In genomic region chr3:4835645-4836044, GRCm38 (mm10) we compare ENCODE assay signal across 23 mouse cellular contexts.
DNase-seq lines count a peak whose midpoint lies in the region; ATAC-seq and TF ChIP-seq lines count a peak whose summit lies in the region.
"Had no signal": no experiment of that assay in that cellular context is flagged by ENCODE, and none has a peak within 500 bp of the region (broad histone marks: within the 10 kb centered on the region; RNA-seq: fewer than 3 reads in every experiment).

No protein-coding gene starts in this region.

- intact Hi-C loops in left cerebral cortex, postnatal 10 days (cut with DNase I): no loop called here

- no peaks in the 10 kb centered on the region for H3K9me3 ChIP-seq in kidney, embryonic 16.5 days (ENCODE audit: low read length)
- H3K9me3 ChIP-seq: embryonic facial prominence, embryonic 12.5 days; embryonic facial prominence, embryonic 15.5 days; heart, embryonic 10.5 days; heart, embryonic 13.5 days had no signal

- H3K27me3 ChIP-seq in kidney, adult 2 months (replicated peaks; ENCODE audit: control insufficient read depth, insufficient read depth, low read length): no peaks in the 10 kb centered on the region
- H3K27me3 ChIP-seq in kidney, embryonic 16.5 days (ENCODE audit: insufficient read depth, low read length): no peaks in the 10 kb centered on the region
- H3K27me3 ChIP-seq: embryonic facial prominence, embryonic 12.5 days; embryonic facial prominence, embryonic 15.5 days; heart, embryonic 13.5 days had no signal

- peaks cover 3% of the 10 kb centered on the region for H3K4me1 ChIP-seq in kidney, adult 2 months (ENCODE audit: control insufficient read depth, insufficient read depth, low read length)
- no peaks in the 10 kb centered on the region for H3K4me1 ChIP-seq in kidney, embryonic 16.5 days (ENCODE audit: insufficient read depth, low read length)
- H3K4me1 ChIP-seq: embryonic facial prominence, embryonic 12.5 days; embryonic facial prominence, embryonic 15.5 days; heart, embryonic 10.5 days; heart, embryonic 13.5 days had no signal

- no peak overlapping the region for H3K9ac ChIP-seq in kidney, embryonic 16.5 days (replicated peaks; ENCODE audit: low read length)
- H3K9ac ChIP-seq: embryonic facial prominence, embryonic 12.5 days; embryonic facial prominence, embryonic 15.5 days; forebrain, postnatal 0 days; heart, embryonic 13.5 days; hindbrain, embryonic 14.5 days had no signal

- 53% methylated on average over 1 of the region's 1 CpGs for WGBS in kidney, adult 2 months
- WGBS in kidney, embryonic 16.5 days: 86% methylated on average over 1 of the region's 1 CpGs

- DNase-seq in kidney, adult 2 months: peak; percentile 39
- DNase-seq in kidney, adult 8-10 months: peak; percentile 17 to 24
- DNase-seq in kidney, postnatal 36 days: peak; percentile 12 to 38
- no peak for DNase-seq in layer of hippocampus, adult 18-20 months (ENCODE audit: low spot score in 2 of 2)
- DNase-seq in left cerebral cortex, postnatal 10 days (ENCODE audit: extremely low spot score in 1 of 2, low spot score in 2 of 2): no peak
- DNase-seq: adrenal gland, adult 2 months; adrenal gland, postnatal 14 days; cerebellum, adult 11 months; cerebellum, adult 2 months; cerebellum, adult 9-11 months; cerebellum, postnatal 25 days; forebrain, postnatal 0 days; gastrocnemius, postnatal 25 days; heart, adult 18-20 months; heart, postnatal 14 days; heart, postnatal 4 days had no signal

- TF ChIP-seq POLR2A in kidney, adult 2 months (IDR thresholded peaks at IDR 0.05; ENCODE audit: low read depth, low read length): no peak

- no peaks in the 10 kb centered on the region for H3K36me3 ChIP-seq in kidney, adult 2 months (ENCODE audit: control insufficient read depth, insufficient read depth, low read length)
- no peaks in the 10 kb centered on the region for H3K36me3 ChIP-seq in kidney, embryonic 16.5 days (ENCODE audit: insufficient read depth, low read length)
- H3K36me3 ChIP-seq: embryonic facial prominence, embryonic 12.5 days; embryonic facial prominence, embryonic 15.5 days; heart, embryonic 10.5 days; heart, embryonic 13.5 days had no signal

- H3K4me3 ChIP-seq in kidney, adult 2 months (ENCODE audit: insufficient read depth, low read depth, low read length): no peak overlapping the region
- H3K4me3 ChIP-seq in kidney, embryonic 16.5 days (ENCODE audit: low read length): no peak overlapping the region
- H3K4me3 ChIP-seq: embryonic facial prominence, embryonic 12.5 days; embryonic facial prominence, embryonic 15.5 days; heart, embryonic 10.5 days; heart, embryonic 13.5 days had no signal

- no peak overlapping the region for H3K4me2 ChIP-seq in kidney, embryonic 16.5 days (replicated peaks; ENCODE audit: low read depth, low read length)
- H3K4me2 ChIP-seq: embryonic facial prominence, embryonic 12.5 days; embryonic facial prominence, embryonic 15.5 days; heart, embryonic 13.5 days; hindbrain, embryonic 14.5 days had no signal

- ATAC-seq in kidney, embryonic 16.5 days (ENCODE audit: low FRiP score, low TSS enrichment): peak; percentile 69; the same call in 1 of the 2 replicates
- ATAC-seq: CD4-positive, CD25-positive, alpha-beta regulatory T cell, adult 4 months; forebrain, postnatal 0 days had no signal

- no peak for TF ChIP-seq CTCF in kidney, adult 2 months (conservative IDR thresholded peaks at IDR 0.05; ENCODE audit: insufficient read depth, insufficient read length, low read depth, low read length)

- H3K27ac ChIP-seq in kidney, adult 2 months (ENCODE audit: insufficient read depth, low read depth, low read length): peak overlapping the region; percentile 69
- no peak overlapping the region for H3K27ac ChIP-seq in kidney, embryonic 16.5 days (ENCODE audit: low read length)
- H3K27ac ChIP-seq: embryonic facial prominence, embryonic 12.5 days; embryonic facial prominence, embryonic 15.5 days; heart, embryonic 10.5 days; heart, embryonic 13.5 days; hindbrain, embryonic 14.5 days had no signal

Comparison
In these comparisons a context has a peak if more than half of its experiments do, and no peak if none do; other contexts are left out.
1. DNase-seq: peak in kidney, adult 2 months (single experiment), kidney, adult 8-10 months (2 of 2) and kidney, postnatal 36 days (2 of 2); none in layer of hippocampus, adult 18-20 months (0 of 2) and left cerebral cortex, postnatal 10 days (0 of 2).